Mouse (Mus musculus) ES-CJ7 (cell line): ENCODE measurements at regions not wholly inside any gene's neighbourhood (a gene's known extent, or its start where the extent isn't known, plus 50 kb on each side); places are given as distances from the start of the nearest gene placed in this dataset.

Source experiments
- DNase-seq: peaks from one replicate; pipeline ENCODE4 v3.0.0; 2011; ENCODE audit warnings: low read depth, low spot score

GRCm38 (mm10) chr7:124671117-124671516, 688.4 kb downstream of the Hs3st4 start:
- DNase-seq = no peak

DNA sequence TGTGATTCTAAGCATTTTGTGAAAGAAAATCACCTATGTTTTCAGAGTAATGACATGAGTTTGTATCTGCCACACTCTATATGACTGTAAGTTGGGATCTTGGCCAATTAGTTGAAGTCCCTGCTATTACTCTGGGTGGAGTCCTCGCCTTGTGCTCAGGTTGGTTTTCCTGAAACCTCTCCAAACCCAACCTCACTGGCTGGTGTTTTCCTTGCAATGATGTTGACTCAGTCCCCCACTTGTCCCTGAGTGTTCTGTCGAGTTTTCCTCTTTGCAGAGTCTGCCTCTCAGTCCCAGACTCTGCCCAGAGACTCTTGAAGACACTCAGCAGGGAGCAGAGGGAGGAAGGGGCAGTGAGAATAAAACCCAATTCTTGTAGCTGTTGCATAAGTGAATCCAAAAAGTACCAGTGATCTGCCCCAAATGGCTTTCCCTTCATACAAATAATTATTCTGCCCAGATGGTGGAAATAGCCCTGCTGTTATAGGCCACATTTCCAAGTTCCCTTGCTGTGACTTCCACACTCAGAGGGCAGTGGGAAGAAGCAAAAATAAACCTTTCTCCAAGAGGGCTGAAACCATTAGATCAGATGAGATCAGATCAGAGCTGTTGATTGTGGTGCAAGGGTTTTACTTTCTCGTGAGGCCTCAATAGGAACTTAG, 694.3 kb downstream of the Hs3st4 start:
- no peak for DNase-seq

- DNase-seq = no peak
Measured at GRCm38 (mm10) chr7:124680561-124680960, 697.9 kb downstream of the Hs3st4 start.

- no peak for DNase-seq
Measured at GRCm38 (mm10) chr7:124681212-124681611, 698.5 kb downstream of the Hs3st4 start.

GRCm38 (mm10) chr7:124681820-124682219, 699.2 kb downstream of the Hs3st4 start:
- no peak for DNase-seq

DNA sequence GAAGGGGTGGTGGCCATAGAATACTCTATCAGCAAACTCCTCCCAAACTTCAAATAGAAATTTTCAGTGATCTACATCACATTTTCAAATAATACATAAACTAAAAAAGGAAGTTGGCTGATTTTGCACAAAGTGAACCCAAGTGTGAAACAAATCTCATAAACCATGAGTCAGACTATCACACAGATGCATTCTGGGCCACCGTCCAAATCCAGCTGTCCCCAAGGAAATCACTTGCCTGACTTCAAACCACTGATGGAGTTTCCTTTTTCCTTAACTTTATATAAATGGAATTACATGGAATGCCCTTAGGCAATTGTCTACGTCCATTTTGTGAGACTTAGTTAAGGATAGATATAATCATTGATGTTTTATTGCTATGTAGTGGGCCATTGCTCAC, 702.8 kb downstream of the Hs3st4 start:
- DNase-seq = no peak

- DNase-seq = peak; percentile 63
Measured at GRCm38 (mm10) chr7:124704163-124704824, 721.6 kb downstream of the Hs3st4 start.

DNA sequence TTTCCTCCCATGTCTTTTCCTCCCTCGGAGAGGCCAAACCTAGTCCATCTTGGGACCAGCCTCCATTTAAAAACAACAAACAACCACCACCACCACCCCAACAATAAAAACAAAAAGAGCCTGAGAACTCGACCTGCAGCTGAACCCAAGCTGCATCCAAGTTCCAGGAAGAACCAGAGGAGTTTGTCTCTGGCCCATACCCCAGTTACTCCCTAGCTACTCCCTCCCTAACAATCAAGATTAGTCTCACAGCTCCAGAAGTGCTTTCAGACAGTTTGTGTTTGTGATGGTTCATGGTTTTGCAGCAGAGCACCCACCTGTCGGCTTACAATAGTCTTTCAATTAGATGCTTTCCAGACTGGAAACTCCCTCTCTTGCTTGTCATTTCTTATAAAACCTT, 724.5 kb downstream of the Hs3st4 start:
- no peak for DNase-seq

- no peak for DNase-seq
Measured at GRCm38 (mm10) chr7:124708771-124709485, 726.3 kb downstream of the Hs3st4 start.

GRCm38 (mm10) chr7:124720927-124721326, 723.5 kb upstream of the Kdm8 start:
- peak; percentile 63 for DNase-seq

DNA sequence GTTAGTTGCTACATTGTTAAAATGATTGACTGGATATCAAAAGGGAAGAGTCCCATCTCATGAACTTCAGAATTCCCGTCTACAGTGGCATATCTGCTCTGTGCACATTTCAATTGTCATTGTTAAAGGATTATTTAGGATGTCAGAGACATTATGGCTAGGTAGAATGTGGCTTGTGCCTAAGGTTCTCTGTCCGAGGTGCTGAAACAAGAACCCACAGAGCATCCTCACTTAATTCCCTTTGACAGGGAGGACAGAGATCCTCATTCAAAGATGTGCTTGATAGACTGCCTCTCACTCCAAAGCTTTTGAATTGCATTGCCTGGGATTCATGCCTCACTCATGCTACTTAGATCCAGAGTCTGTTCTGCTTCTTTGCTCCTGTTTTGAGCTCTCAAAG, 702.4 kb upstream of the Kdm8 start:
- DNase-seq = peak; percentile 29

- DNase-seq = no peak
Measured at GRCm38 (mm10) chr7:124746321-124746720, 698.2 kb upstream of the Kdm8 start.

DNA sequence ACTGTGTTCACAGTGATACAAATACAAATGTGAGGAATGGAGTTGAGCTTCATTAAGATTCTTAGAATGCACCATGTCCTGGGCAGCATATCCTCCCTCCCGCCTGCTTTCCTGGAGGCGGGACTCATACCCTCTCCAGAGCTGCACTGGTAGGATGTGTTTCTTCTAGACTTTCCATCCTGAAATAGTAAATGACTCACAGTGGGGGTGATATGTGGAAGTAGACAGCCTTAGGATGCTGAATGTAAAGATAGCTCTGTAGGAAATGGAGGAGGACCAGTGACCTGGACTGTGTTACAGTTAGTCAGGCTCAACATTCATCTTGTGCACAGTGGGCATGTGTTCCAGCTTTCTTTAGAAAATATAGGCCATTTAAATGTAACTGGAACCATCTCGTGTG, 696.1 kb upstream of the Kdm8 start:
- no peak for DNase-seq

GRCm38 (mm10) chr7:124759084-124759483, 685.4 kb upstream of the Kdm8 start:
- DNase-seq = no peak

GRCm38 (mm10) chr7:124777822-124778221, 666.7 kb upstream of the Kdm8 start:
- no peak for DNase-seq

GRCm38 (mm10) chr7:124782816-124783215, 661.7 kb upstream of the Kdm8 start:
- DNase-seq = peak; percentile 38

- peak; percentile 17 for DNase-seq
Measured at GRCm38 (mm10) chr7:124784995-124785394, 659.5 kb upstream of the Kdm8 start.

DNA sequence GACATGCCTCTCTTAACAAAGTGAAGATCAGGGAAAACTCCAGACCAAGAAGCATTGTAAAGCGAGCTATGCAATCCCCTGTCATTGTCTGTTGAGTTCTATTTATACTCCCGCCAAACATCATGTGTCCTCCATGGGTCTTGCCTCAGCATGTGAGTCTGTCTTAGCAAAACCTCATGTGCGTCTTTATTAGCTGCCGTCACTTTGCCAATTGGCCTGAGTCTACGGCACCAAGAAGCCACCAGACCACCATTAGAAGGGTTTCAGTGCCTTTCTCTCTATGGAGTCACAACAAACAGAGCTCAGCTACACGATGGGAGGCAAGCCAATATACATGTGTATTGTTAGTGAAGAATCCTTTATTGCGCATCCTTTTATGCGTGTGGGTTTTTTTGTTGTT, 658.6 kb upstream of the Kdm8 start:
- no peak for DNase-seq

DNA sequence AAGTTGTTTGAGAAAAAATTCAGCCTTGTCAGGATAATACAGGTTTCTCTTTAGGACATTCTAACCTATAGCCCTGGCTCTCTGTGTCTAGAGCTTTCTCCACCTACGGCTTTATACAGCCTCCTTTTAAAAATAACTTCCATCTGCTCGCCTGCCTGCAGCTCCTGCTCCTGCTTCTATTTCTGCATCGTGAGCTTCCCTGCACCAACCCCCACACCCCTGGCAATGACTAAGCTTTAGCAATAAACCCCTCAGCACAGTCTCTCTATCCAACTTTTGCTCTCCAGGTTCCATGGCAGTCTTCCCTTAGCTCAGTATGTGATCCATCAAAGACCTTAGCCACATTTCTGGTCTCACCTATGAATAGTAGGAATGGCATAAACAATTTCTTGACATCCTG, 655.7 kb upstream of the Kdm8 start:
- no peak for DNase-seq

DNA sequence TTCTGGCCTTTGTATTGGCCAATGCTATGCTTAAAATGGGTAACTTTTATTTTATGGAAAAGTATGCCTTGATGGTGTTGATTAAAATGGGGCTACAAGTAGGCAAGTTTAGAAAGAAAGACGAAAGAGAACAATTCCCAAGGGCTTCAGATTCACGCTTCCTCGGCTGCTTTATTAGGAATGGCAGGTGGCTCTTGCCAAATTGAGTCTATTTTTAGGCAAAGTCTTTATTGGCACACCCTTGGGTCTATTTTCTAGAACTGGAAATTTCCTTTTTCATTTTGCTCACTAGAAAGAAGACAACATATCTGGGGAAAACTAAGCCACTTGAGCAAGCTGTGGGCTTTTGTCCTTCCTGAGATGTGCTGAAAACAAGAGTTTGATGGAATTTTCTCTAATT, 641.4 kb upstream of the Kdm8 start:
- DNase-seq = no peak

- DNase-seq = no peak
Measured at GRCm38 (mm10) chr7:124834692-124835091, 609.8 kb upstream of the Kdm8 start.

DNA sequence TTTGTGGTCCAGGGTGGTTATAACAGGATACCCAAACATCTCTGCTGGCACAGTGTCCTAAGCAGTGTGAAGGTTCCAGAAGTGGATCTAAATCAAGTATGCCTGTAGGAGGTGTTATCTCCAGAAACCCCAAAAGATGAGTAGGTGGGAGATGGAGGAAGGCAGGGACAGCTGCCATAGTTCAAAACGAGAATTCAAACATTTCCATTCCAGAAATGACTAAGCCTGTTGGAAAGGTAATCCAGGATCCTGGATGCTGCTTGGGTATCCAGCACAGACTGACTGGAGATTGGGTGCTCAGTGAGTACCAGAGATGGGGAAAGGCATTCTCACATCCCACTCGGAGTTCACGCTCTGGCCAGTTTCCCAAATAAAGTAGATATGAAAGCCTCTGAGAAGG, 607.9 kb upstream of the Kdm8 start:
- no peak for DNase-seq

- no peak for DNase-seq
Measured at GRCm38 (mm10) chr7:124855056-124855455, 589.4 kb upstream of the Kdm8 start.
